Mouse (Mus musculus): ENCODE data around the gene Rd3l.

- TF ChIP-seq ZMIZ1 (IDR thresholded peaks at IDR 0.05; ENCODE audit: low read depth, low read length) (no peak), ZNF384 (IDR thresholded peaks at IDR 0.05; ENCODE audit: low read depth, low read length) (no peak), POLR2A (IDR thresholded peaks at IDR 0.05; ENCODE audit: control insufficient read depth in 1 of 2, insufficient read depth in 1 of 2, low read depth in 1 of 2, low read length in 2 of 2, poor library complexity in 1 of 2) (no peak), USF1 (IDR thresholded peaks at IDR 0.05; ENCODE audit: low read depth, low read length) (no peak), CHD1 (IDR thresholded peaks at IDR 0.05; ENCODE audit: low read depth, low read length) (no peak), ZC3H11A (IDR thresholded peaks at IDR 0.05; ENCODE audit: low read depth, low read length) (no peak), NELFE (IDR thresholded peaks at IDR 0.05; ENCODE audit: low read depth, low read length) (no peak), CTCF (IDR thresholded peaks at IDR 0.05 in 2 of 3, conservative IDR thresholded peaks at IDR 0.05 in 1 of 3; ENCODE audit: control insufficient read depth in 1 of 3, insufficient read depth in 1 of 3, low read depth in 2 of 3, low read length in 3 of 3, poor library complexity in 1 of 3, severe bottlenecking in 1 of 3) (no peak), RCOR1 (IDR thresholded peaks at IDR 0.05; ENCODE audit: low read depth, low read length) (no peak)
These were observed 37.6 kb downstream of the Rd3l start for GRCm38 (mm10) chr12:111943421-111944064.
